Mouse (Mus musculus) gastrocnemius, postnatal 36 days (tissue): ENCODE data around the gene Robo1. TPM values are rescaled to one million over a fixed set of nuclear protein-coding genes. Genes with fewer than 3 reads are reported as not detected.
A peak's percentile ranks its signal among the peaks of the same experiment; 100 is the strongest.

Experiments
- DNase-seq, 2 experiments: peaks; one replicate each; pipeline ENCODE4 v3.0.0; 2022
- intact Hi-C: fragments of 180-260 bp; cut with DNase I; formaldehyde crosslinking; loops from one replicate; pipeline ENCODE4 v1.15.1; 2025
- total RNA-seq, 2 experiments: library from RNA; stranded (reverse); gene quantifications; 2 replicates each; pipeline ENCODE4 v1.2.3; 2021

Gene Robo1
- total RNA-seq, 2 experiments from 2014 or later, result 1.8 to 1.9 TPM

DNA sequence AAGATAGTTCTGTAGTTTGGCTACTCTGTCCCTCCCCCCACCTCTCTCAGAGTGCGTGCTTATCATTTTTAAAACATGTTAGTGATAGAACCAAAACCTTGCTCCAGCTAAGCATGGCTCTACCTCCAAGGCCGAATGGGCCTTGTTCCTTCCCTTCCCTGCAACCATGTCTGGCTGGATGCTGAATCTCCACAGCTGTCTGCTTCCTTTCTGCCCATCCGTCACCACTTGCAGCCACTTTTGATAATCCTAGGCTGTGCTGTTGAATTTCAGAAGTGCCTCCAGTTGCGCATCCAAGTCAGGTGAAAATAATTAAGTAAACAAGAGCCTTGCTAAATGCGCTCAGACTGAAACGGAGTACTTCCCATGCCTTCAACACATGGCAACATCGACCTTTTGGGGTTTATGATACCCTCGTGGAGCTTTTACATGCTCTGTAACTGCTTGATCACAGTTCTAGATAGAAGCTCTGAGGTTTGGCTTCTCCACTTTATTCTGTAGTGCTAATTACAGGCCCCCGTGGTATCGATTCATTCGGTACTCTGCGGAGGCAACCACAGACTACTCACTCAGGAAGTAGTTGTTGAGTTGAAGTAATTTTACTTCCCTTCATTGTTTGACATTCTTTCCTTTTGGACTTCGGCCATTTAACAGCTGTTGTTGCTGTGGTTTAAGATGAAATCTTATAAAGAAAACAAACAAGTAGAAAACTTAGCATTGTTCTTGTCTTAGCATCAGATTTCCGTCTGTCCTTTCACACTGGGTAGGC, 413.8 kb downstream of the Robo1 start:
- no peak for DNase-seq
- intact Hi-C loops, result no loop called here

DNA sequence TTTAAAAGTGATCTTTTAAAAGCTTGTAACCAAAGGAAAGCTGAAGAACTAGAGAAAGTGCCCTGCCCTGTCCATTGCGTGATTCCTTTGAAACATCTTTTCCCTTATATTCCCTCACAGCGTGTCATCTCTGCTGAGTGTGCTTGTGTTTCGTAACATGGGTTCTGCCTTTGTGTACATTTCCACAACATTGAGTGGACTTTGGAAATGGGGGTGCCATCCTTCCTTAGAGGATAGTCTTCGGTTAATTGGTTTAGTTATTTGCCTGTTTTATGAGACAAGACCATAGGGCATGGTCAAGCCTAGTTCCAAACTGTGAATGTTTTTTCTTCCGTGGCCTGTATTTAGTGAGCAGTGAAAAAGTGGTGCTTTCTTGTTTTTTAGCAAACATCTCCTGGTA, 426.1 kb downstream of the Robo1 start:
- intact Hi-C loops, result no loop called here
- DNase-seq, result no peak

DNA sequence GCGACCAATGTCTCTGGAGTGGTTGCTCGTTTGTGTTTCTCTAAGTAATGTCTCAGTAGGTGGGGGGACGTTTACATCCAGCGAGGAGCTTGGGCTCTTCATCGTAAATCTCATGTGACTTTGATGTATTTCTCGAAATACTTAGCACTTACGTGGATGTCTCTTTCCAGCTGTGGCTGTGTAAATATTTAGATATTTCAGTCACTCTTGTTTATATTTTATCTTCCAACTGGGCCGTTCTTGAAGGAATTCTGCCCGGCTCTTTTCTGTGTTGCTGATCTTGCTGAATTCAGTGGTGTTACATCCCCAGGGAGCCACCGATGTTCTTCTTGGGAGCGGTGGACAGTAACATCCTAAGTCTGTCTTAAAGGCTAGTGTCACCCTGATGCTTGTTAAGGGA, 427.1 kb downstream of the Robo1 start:
- DNase-seq, result no peak
- intact Hi-C loops, result no loop called here

DNA sequence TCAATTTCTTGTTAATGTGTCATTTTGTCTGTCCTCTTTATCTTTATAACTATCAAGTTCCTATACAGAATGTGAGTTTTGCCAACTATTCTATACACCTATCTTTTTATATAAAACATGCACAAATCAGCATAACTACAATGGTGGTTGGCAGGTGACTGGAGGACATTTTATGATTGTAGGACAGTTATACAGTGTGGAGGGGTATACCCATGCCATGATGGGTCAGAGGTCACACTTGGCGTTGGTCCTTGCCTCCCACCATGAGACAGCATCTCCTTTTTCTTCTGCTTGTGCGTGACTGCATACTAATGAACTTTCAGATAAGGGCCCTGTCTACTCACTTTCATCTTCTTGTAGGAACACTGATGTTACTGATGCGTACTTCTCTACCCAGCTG, 427.5 kb downstream of the Robo1 start:
- intact Hi-C loops, result no loop called here
- DNase-seq, result no peak

DNA sequence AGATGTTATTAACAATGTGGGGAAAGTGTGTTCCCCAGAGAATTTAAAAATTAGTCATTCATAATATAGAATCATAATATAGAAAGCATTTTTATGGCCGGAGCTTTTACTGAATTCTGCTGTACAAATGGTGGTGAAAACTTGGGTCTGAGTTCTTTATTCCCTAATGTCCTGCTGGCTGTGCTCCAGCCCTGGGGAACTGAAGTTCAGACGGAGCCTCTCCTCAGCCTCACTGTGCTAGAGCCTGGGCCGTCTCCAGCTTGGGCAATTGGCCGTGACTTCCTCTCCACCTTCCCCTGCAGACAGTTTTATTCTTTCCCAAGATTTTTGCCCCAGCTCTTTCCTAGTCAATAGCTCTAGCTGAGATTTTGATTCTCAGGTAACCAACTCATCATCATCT, 429.0 kb downstream of the Robo1 start:
- intact Hi-C loops, result no loop called here
- peak; percentile 41 to 51 for DNase-seq

DNA sequence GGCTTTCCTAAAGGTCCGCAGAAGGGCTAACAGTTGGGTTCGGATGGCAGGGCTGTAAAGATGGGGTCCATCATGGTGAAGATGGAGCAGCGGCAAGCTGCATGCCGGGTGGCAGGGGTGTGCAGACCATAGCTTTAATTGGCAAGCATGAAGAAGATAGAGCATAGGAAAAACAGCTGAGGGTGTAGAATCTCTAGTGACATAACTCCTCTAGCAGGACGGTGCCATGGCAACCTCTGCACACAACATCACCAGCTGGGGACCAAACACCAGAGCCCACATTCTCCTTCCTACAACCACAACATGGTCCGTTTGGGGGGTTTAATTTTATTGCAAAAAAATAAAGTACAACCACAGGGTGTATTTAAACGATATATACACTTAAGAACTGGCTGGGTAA, 432.1 kb downstream of the Robo1 start:
- no peak for DNase-seq
- intact Hi-C loops, result no loop called here

DNA sequence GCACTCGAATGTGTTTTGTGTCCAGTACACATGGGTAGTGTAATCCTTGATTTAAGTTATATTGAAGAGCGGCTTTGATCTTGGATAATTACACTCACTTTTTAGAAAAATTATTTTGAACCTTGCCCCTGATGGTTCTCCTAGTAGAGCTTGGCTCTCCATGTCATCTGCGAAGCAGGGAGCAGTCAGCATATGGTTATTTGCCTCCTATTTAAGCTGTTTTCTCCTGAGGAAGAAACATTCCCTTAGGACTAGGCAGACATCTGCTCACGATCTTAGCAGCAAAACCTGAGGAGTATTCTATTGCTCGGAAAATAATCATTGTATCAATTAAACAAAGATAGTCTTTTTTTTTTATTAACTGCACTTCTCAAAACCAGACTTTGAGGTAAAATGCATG, 439.6 kb downstream of the Robo1 start:
- no peak for DNase-seq
- intact Hi-C loops, result no loop called here

DNA sequence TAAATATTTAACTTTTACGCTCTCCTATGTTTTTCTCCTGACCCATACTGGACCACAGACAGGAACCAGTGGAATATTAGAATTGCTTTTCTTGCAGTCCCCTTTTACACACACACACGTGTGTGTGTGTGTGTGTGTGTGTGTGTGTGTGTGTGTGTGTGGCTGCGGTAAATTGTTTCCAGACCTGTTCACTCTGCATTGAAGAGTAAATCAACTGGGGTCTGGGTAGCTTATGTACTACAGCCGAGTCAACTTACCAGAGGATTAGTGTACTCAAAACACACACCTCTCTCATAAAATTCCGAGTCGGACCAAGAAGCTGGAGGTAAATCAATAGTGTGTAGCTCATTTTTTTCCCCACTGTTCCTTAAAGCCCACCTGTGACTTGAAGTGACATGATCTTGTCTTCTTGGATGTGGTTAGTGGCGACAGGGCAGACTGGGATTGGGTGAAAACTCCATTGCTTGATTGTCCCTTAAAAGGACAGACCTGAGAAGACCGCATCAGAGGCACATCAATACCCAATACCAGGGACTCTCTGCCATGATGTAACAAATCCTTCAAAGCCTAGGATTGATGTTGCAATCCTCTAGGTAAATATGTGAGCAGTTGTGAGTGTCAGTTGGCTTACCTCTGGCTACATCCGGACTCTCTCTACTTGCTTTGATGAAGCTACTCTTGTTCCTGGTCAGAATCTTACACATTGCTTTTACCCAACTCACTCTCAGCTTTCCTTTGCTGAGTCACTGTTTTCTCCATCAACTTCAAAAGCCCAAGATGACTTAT, 457.2 kb downstream of the Robo1 start:
- DNase-seq, result no peak
- intact Hi-C loops, result no loop called here

DNA sequence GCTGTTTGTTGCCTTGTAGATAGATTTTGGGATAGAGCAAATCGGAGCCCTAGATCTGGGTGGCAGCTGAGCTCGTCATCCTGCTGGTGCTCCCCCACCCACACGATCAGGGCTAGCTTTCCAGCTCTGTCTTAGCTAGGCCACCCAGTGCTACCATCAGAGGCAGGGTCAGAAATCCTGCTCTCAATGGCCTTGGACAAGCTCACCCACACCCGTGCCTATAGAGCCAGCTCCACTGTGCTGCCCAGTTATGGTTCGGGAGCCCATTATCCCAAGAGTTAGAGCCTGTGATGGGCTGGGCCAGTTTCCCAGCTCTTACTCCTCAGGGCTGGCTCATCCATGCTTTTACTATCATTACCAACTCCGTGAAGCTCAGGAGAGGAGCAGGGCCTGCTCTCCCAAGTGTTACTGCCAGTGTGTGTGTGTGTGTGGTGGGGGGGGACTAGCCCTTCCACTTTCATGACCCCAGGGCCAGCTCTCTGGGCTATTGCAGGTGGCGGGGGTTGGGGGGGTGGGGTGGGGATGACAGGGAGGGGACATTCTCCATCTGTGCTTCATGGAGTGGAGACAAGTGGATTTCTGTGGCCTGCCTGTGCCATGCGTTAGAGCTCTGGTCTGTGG, 461.2 kb downstream of the Robo1 start:
- no peak for DNase-seq
- intact Hi-C loops, result no loop called here

DNA sequence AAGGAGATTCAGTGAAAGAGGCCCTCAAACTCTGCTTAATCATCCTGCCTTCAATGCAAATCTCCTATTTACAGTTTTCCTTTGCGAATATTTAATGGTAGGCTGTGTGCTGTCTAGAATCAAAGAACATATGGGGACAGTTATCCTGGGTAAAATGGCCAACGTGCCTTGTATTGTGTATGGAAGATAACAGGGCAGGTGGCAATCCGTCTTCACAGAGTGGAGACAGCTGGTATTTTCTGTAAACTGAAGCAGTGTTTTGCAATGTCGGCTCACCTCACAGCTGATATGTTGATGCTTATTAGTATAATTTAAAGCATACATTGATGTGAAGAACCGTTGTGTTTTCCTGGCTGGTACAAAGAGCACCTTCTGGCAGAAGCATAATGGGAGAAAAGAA, 464.2 kb downstream of the Robo1 start:
- intact Hi-C loops, result no loop called here
- no peak for DNase-seq

DNA sequence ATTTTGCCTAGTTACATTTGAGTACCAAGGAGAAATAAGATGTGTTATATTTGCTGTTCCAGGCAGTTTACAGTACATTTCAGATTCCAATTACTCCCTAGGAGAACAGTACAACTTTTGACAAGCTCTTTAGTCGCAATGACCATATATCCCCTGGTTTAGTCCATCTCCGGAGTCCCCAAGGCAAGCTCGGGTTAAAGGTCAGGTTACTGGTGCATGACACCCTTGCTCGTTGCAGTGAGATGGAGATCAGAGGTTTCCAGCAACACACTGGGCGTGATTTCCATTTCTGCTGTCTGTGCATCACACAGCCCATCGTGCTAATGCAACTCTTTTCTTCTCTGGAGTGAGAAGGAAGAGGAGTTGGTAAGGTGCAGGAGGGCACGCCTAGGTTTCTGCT, 464.9 kb downstream of the Robo1 start:
- no peak for DNase-seq
- intact Hi-C loops, result no loop called here

DNA sequence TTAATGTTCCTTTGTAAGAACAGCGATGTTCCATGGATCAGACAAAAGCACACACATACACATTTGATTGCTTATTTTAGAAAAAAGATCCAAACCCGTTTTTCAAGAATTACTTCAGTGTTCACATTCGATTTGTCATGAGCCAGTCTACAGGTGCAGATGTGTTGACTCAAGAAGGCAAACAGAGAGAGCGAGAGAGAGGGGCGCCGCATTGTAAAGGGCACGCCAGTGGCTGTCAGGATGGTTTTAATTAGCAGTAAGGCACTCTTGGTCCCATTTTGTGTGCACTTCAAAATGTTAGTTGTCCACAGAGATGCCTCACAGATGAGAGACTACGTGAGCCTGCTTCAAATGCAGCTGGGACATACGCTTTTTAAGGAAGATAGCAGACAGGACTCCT, 470.4 kb downstream of the Robo1 start:
- DNase-seq, result no peak
- intact Hi-C loops, result no loop called here

DNA sequence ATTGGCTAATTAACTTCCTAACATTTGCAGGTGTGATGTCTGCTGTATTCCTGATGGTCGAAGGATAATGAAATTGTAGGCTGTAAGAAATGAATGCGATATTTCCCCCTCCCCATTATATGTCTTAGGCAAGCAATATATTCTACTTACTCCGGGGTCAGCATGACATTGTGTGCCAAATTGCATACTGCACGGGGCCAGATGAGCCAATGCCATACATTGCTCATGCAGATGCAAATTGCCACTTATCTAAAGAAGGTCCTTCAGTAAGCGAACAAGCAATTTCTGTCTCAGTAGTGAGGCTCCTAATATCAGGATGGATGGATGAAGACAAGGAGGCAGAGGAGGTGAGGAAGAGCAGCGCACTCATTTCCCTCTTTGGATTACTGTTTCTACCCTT, 474.1 kb downstream of the Robo1 start:
- DNase-seq, result no peak
- intact Hi-C loops, result no loop called here

DNA sequence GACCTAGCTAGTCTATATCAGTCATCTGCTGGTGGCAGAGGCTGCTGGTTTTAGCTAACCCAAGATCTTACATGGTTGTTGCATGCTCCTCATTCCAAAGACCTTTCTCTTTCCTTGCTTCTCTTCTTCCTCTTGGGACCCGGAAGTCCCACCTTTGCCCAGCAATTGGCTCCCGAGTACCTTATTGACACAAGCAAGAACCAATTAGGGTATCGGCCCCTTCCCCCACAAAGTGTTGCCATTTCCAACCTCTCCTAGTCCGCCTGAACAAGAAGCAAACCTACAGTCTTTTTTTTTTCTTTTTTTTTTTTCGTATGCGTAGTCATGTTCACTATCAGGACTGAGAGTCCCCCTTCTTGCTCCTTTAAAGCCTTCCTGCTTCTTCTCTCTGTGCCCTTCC, 478.0 kb downstream of the Robo1 start:
- DNase-seq, result no peak
- intact Hi-C loops, result no loop called here

DNA sequence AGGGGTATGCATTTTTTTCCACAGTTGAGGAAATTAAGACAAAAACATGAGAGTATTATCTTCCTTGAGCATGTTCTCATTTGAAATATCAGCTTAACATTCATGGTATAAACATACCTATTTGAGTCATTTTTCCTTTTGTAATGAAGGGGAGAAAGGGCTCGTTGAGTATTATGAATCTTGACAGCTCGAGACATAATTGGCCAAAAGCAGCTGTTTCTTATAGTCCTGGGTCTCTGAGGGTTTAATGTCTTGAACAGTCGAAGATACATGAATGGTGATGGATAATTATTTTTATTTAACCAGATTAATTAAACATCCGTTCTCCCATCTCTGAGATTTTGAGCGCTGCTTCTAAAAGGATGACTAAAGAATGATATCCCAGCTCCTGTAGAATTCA, 478.5 kb downstream of the Robo1 start:
- intact Hi-C loops, result no loop called here
- no peak for DNase-seq

DNA sequence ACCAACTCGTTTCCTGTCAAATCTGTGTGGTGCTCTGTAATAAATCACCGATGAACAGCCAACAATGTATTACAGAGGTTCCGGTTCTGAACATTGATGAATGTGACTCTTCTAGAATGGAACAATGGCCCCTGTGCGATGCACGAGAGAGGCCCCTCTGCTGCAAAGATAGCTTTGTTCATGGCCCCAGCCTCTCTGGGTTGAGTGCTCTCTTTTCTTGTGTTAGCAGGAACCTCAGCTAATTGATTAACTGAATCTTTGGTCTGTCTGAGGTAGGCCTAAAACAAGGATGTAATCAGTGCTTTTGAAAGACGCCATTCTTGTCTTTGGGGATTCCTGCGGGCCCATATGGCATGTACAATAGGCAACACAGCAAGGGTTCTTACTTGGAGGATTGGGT, 479.9 kb downstream of the Robo1 start:
- DNase-seq, result no peak
- intact Hi-C loops, result no loop called here

DNA sequence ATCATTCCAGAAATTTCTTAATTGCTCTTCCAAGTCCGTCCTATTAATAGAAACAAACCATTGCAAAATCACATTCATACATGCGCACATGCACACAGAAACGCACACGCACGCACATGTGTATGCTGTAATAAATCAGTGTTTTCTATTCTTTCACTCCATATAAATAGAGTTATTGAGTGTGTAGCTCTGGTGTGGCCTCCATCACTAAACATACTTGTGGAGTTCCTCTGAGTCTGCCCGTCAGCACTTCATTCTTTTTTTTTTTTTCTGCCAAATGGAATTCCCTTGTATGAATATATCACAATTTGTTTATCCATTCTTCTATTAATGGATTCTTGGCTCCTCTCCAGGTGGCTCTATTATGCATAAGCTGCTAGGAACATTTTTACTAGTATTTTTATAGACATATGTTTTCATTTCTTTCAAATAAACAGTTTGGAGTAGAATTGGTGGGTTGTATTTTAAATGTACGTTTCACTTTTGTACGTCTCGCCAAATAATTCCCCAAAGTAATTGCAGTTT, 483.1 kb downstream of the Robo1 start:
- intact Hi-C loops, result no loop called here

DNA sequence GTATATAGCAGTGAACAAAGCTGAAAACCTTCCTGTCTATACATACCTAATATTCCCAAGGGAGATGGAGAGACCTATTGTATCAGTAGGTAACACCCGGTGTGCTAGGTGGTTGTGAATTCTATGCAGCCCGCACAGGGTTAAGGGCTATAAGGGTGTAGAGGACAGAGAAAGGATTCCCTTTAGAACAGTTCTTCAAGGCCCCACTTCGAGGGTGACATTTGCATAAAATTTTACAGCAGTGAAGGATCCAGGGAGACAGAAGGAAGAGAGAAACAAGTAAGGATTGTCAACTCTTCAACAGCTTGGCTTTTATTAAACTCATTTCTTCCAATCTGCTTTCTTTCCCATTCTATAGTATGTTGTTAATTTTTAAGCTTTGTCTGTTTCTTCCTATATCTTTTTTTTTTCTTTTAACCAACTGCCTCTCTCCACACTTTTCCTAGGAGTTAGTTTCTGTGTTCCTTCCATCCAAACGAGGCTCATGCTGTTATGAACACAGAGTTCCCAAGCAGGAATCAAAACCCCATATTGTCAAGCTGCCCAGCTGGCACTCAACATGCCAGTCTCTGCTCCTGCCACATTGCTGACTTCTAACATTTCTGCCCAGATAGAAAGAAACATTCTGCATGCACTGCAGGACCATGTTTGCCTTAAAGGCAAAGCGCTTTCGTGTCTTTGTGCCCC, 486.7 kb downstream of the Robo1 start:
- intact Hi-C loops, result no loop called here
- peak; percentile 34 to 37 for DNase-seq

More for the DNA sequence above, 483.1 kb downstream of the Robo1 start:
- no peak for DNase-seq

DNA sequence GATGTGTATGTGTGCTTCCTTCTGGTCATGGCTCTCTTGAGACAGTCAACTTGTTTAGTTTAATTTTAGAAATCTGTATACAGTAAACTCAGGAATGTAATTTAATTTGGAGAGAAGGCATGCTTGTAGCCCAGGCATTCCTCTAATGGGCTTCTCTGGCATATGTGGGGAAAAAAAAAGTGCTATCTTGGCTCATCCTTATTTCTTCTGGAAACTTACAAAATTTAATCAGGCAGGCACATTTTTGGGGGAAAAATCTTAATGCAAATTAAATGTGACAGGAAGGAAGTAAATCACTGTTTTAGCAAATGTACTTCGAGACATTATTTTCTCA, 487.2 kb downstream of the Robo1 start:
- DNase-seq, result no peak
- intact Hi-C loops, result no loop called here

DNA sequence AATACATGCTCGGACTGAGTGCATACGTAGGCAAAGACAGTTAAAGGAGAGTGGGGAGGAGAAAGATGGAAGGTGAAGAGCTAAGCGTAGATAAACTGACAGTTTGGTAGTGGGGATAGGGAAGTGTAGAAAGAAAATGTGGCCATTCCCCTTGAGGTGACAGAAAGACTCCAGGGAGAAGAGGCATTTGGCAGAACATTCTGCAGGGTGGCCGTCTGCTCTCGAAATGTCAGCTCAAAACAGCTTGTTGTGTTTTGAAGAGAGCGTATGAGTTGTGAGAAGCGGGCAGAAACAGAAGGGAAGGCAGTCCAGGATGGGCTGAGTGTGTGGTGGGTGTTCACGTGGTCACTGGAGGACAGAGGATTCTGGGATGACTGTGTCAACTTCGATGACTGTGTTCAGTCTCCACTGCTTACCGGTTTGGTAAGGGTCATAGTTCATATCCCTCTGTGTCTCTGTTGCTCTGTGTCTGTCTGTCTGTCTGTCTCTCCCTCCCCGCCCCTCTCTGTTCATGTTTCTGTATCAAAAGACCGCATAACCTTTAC, 490.4 kb downstream of the Robo1 start:
- DNase-seq, result no peak
- intact Hi-C loops, result no loop called here
